Mouse (Mus musculus): ENCODE measurements around the gene Kdm5a. TPM values are rescaled to one million over a fixed set of nuclear protein-coding genes. Genes with fewer than 3 reads are reported as not detected.
A peak's percentile ranks its signal among the peaks of the same experiment; 100 is the strongest.

Kdm5a gene
- polyA plus RNA-seq, 1 experiment from 2014 or later, result 40.7 TPM

- no peak overlapping the region for H3K4me2 ChIP-seq
- no peak overlapping the region for H3K4me3 ChIP-seq (ENCODE audit: low read depth, low read length)
- peaks cover 29% of the 10 kb centered on the region for H3K4me1 ChIP-seq (ENCODE audit: control insufficient read depth, insufficient read depth, low read length)
- H3K9ac ChIP-seq (ENCODE audit: low read depth, low read length), result no peak overlapping the region
- ATAC-seq (replicated peaks; ENCODE audit: insufficient number of reproducible peaks, low FRiP score, low TSS enrichment), result no peak
- H3K36me3 ChIP-seq (ENCODE audit: control insufficient read depth, insufficient read depth, low read length), result no peaks in the 10 kb centered on the region
- no peaks in the 10 kb centered on the region for H3K9me3 ChIP-seq (replicated peaks; ENCODE audit: control insufficient read depth, low read length)
- H3K27ac ChIP-seq (ENCODE audit: low read depth, low read length), result peak overlapping the region; percentile 32
- 43% methylated on average over 8 of the region's 8 CpGs for WGBS (ENCODE audit: insufficient replicate concordance)
- no peaks in the 10 kb centered on the region for H3K27me3 ChIP-seq (ENCODE audit: control insufficient read depth, insufficient read depth, low read length)
These were observed 108.7 kb downstream of the Kdm5a start for GRCm38 (mm10) chr6:120472455-120473140.

GRCm38 (mm10) chr6:120473427-120473826 lies 109.5 kb downstream of the Kdm5a start:
- no peak for ATAC-seq (replicated peaks; ENCODE audit: insufficient number of reproducible peaks, low FRiP score, low TSS enrichment)
- H3K36me3 ChIP-seq (ENCODE audit: control insufficient read depth, insufficient read depth, low read length), result no peaks in the 10 kb centered on the region
- H3K27ac ChIP-seq (ENCODE audit: low read depth, low read length), result no peak overlapping the region
- H3K9ac ChIP-seq (ENCODE audit: low read depth, low read length), result no peak overlapping the region
- no peaks in the 10 kb centered on the region for H3K9me3 ChIP-seq (replicated peaks; ENCODE audit: control insufficient read depth, low read length)
- no peak overlapping the region for H3K4me2 ChIP-seq
- no peaks in the 10 kb centered on the region for H3K27me3 ChIP-seq (ENCODE audit: control insufficient read depth, insufficient read depth, low read length)
- no peak overlapping the region for H3K4me3 ChIP-seq (ENCODE audit: low read depth, low read length)
- peaks cover 29% of the 10 kb centered on the region for H3K4me1 ChIP-seq (ENCODE audit: control insufficient read depth, insufficient read depth, low read length)
- 45% methylated on average over 5 of the region's 5 CpGs for WGBS (ENCODE audit: insufficient replicate concordance)

GRCm38 (mm10) chr6:120475288-120475687 lies 111.4 kb downstream of the Kdm5a start:
- no peak overlapping the region for H3K27ac ChIP-seq (ENCODE audit: low read depth, low read length)
- H3K4me1 ChIP-seq (ENCODE audit: control insufficient read depth, insufficient read depth, low read length), result peaks cover 20% of the 10 kb centered on the region
- no peaks in the 10 kb centered on the region for H3K9me3 ChIP-seq (replicated peaks; ENCODE audit: control insufficient read depth, low read length)
- no peaks in the 10 kb centered on the region for H3K36me3 ChIP-seq (ENCODE audit: control insufficient read depth, insufficient read depth, low read length)
- WGBS (ENCODE audit: insufficient replicate concordance), result 82% methylated on average over 8 of the region's 8 CpGs
- no peak overlapping the region for H3K4me2 ChIP-seq
- no peak overlapping the region for H3K4me3 ChIP-seq (ENCODE audit: low read depth, low read length)
- H3K9ac ChIP-seq (ENCODE audit: low read depth, low read length), result no peak overlapping the region
- no peaks in the 10 kb centered on the region for H3K27me3 ChIP-seq (ENCODE audit: control insufficient read depth, insufficient read depth, low read length)
- no peak for ATAC-seq (replicated peaks; ENCODE audit: insufficient number of reproducible peaks, low FRiP score, low TSS enrichment)

GRCm38 (mm10) chr6:120479302-120479701 lies 115.4 kb downstream of the Kdm5a start:
- peaks cover 5% of the 10 kb centered on the region; the same call in 1 of the 2 replicates for H3K4me1 ChIP-seq (ENCODE audit: control insufficient read depth, insufficient read depth, low read length)
- H3K4me2 ChIP-seq, result no peak overlapping the region
- H3K4me3 ChIP-seq (ENCODE audit: low read depth, low read length), result no peak overlapping the region
- H3K9ac ChIP-seq (ENCODE audit: low read depth, low read length), result no peak overlapping the region
- ATAC-seq (replicated peaks; ENCODE audit: insufficient number of reproducible peaks, low FRiP score, low TSS enrichment), result no peak
- H3K27ac ChIP-seq (ENCODE audit: low read depth, low read length), result no peak overlapping the region
- no peaks in the 10 kb centered on the region for H3K9me3 ChIP-seq (replicated peaks; ENCODE audit: control insufficient read depth, low read length)
- H3K27me3 ChIP-seq (ENCODE audit: control insufficient read depth, insufficient read depth, low read length), result no peaks in the 10 kb centered on the region
- 56% methylated on average over 2 of the region's 2 CpGs for WGBS (ENCODE audit: insufficient replicate concordance)
- H3K36me3 ChIP-seq (ENCODE audit: control insufficient read depth, insufficient read depth, low read length), result no peaks in the 10 kb centered on the region

GRCm38 (mm10) chr6:120480361-120480760 lies 116.4 kb downstream of the Kdm5a start:
- no peak overlapping the region for H3K4me3 ChIP-seq (ENCODE audit: low read depth, low read length)
- H3K27me3 ChIP-seq (ENCODE audit: control insufficient read depth, insufficient read depth, low read length), result no peaks in the 10 kb centered on the region
- H3K4me1 ChIP-seq (ENCODE audit: control insufficient read depth, insufficient read depth, low read length), result peaks cover 5% of the 10 kb centered on the region; the same call in 1 of the 2 replicates
- H3K9ac ChIP-seq (ENCODE audit: low read depth, low read length), result no peak overlapping the region
- 91% methylated on average over 5 of the region's 5 CpGs for WGBS (ENCODE audit: insufficient replicate concordance)
- no peak for ATAC-seq (replicated peaks; ENCODE audit: insufficient number of reproducible peaks, low FRiP score, low TSS enrichment)
- no peak overlapping the region for H3K4me2 ChIP-seq
- H3K27ac ChIP-seq (ENCODE audit: low read depth, low read length), result no peak overlapping the region
- no peaks in the 10 kb centered on the region for H3K36me3 ChIP-seq (ENCODE audit: control insufficient read depth, insufficient read depth, low read length)
- no peaks in the 10 kb centered on the region for H3K9me3 ChIP-seq (replicated peaks; ENCODE audit: control insufficient read depth, low read length)

- no peaks in the 10 kb centered on the region for H3K27me3 ChIP-seq (ENCODE audit: control insufficient read depth, insufficient read depth, low read length)
- 89% methylated on average over 6 of the region's 6 CpGs for WGBS (ENCODE audit: insufficient replicate concordance)
- no peaks in the 10 kb centered on the region for H3K9me3 ChIP-seq (replicated peaks; ENCODE audit: control insufficient read depth, low read length)
- no peak for ATAC-seq (replicated peaks; ENCODE audit: insufficient number of reproducible peaks, low FRiP score, low TSS enrichment)
- H3K4me2 ChIP-seq, result no peak overlapping the region
- H3K4me3 ChIP-seq (ENCODE audit: low read depth, low read length), result no peak overlapping the region
- no peaks in the 10 kb centered on the region for H3K36me3 ChIP-seq (ENCODE audit: control insufficient read depth, insufficient read depth, low read length)
- H3K27ac ChIP-seq (ENCODE audit: low read depth, low read length), result no peak overlapping the region
- H3K9ac ChIP-seq (ENCODE audit: low read depth, low read length), result no peak overlapping the region
- peaks cover 5% of the 10 kb centered on the region; the same call in 1 of the 2 replicates for H3K4me1 ChIP-seq (ENCODE audit: control insufficient read depth, insufficient read depth, low read length)
These were observed 117.6 kb downstream of the Kdm5a start for GRCm38 (mm10) chr6:120481538-120481937.

- 93% methylated on average over 13 of the region's 14 CpGs for WGBS (ENCODE audit: insufficient replicate concordance)
- no peaks in the 10 kb centered on the region for H3K36me3 ChIP-seq (ENCODE audit: control insufficient read depth, insufficient read depth, low read length)
- no peak overlapping the region for H3K4me3 ChIP-seq (ENCODE audit: low read depth, low read length)
- H3K4me2 ChIP-seq, result no peak overlapping the region
- H3K4me1 ChIP-seq (ENCODE audit: control insufficient read depth, insufficient read depth, low read length), result peaks cover 5% of the 10 kb centered on the region; the same call in 1 of the 2 replicates
- H3K27me3 ChIP-seq (ENCODE audit: control insufficient read depth, insufficient read depth, low read length), result no peaks in the 10 kb centered on the region
- H3K9ac ChIP-seq (ENCODE audit: low read depth, low read length), result no peak overlapping the region
- H3K27ac ChIP-seq (ENCODE audit: low read depth, low read length), result no peak overlapping the region
- ATAC-seq (replicated peaks; ENCODE audit: insufficient number of reproducible peaks, low FRiP score, low TSS enrichment), result no peak
- H3K9me3 ChIP-seq (replicated peaks; ENCODE audit: control insufficient read depth, low read length), result no peaks in the 10 kb centered on the region
These were observed 118.1 kb downstream of the Kdm5a start for GRCm38 (mm10) chr6:120482021-120482420.

GRCm38 (mm10) chr6:120482756-120483155 lies 118.8 kb downstream of the Kdm5a start:
- Histone ChIP-seq H3K27me3 (ENCODE audit: control insufficient read depth, insufficient read depth, low read length) (no peaks in the 10 kb centered on the region), H3K4me2 (no peak overlapping the region; the same call in 1 of the 2 replicates), H3K9me3 (replicated peaks; ENCODE audit: control insufficient read depth, low read length) (no peaks in the 10 kb centered on the region), H3K27ac (ENCODE audit: low read depth, low read length) (no peak overlapping the region), H3K4me3 (ENCODE audit: low read depth, low read length) (no peak overlapping the region), H3K4me1 (ENCODE audit: control insufficient read depth, insufficient read depth, low read length) (peaks cover 5% of the 10 kb centered on the region; the same call in 1 of the 2 replicates), H3K9ac (ENCODE audit: low read depth, low read length) (no peak overlapping the region; the same call in 1 of the 2 replicates), H3K36me3 (ENCODE audit: control insufficient read depth, insufficient read depth, low read length) (no peaks in the 10 kb centered on the region)
- no peak for ATAC-seq (replicated peaks; ENCODE audit: insufficient number of reproducible peaks, low FRiP score, low TSS enrichment)
- WGBS (ENCODE audit: insufficient replicate concordance), result 34% methylated on average over 6 of the region's 6 CpGs

GRCm38 (mm10) chr6:120483211-120483626 lies 119.3 kb downstream of the Kdm5a start:
- Histone ChIP-seq H3K27ac (ENCODE audit: low read depth, low read length) (no peak overlapping the region), H3K36me3 (ENCODE audit: control insufficient read depth, insufficient read depth, low read length) (no peaks in the 10 kb centered on the region), H3K27me3 (ENCODE audit: control insufficient read depth, insufficient read depth, low read length) (no peaks in the 10 kb centered on the region), H3K9ac (ENCODE audit: low read depth, low read length) (no peak overlapping the region; the same call in 1 of the 2 replicates), H3K4me1 (ENCODE audit: control insufficient read depth, insufficient read depth, low read length) (peaks cover 5% of the 10 kb centered on the region; the same call in 1 of the 2 replicates), H3K4me2 (peak overlapping the region; percentile 45), H3K9me3 (replicated peaks; ENCODE audit: control insufficient read depth, low read length) (no peaks in the 10 kb centered on the region), H3K4me3 (ENCODE audit: low read depth, low read length) (no peak overlapping the region)
- ATAC-seq (replicated peaks; ENCODE audit: insufficient number of reproducible peaks, low FRiP score, low TSS enrichment), result no peak
- 26% methylated on average over 8 of the region's 8 CpGs for WGBS (ENCODE audit: insufficient replicate concordance)

Measured in heart, embryonic 11.5 days (tissue).